Mouse (Mus musculus) cortical plate, adult 2 months (tissue): ENCODE data around the gene Oxsr1.

Source experiments
- CTCF ChIP-seq: fragments of 200-500 bp; IDR thresholded peaks from 2 replicates; pipeline ENCODE4 v1.5.1; 2011; ENCODE audit warnings: mild to moderate bottlenecking, control low read depth, low read length; ENCODE audit not compliant: insufficient read depth; ENCODE audit errors: extremely low read depth
- POLR2A ChIP-seq: fragments of 200-500 bp; IDR thresholded peaks from 2 replicates; pipeline ENCODE4 v1.6.1; 2011; ENCODE audit warnings: mild to moderate bottlenecking, low read length, control low read depth; ENCODE audit not compliant: insufficient read depth; ENCODE audit errors: extremely low read depth

- no peak for TF ChIP-seq CTCF
- TF ChIP-seq POLR2A: no peak
Observed at GRCm38 (mm10) chr9:119214601-119215000, 107.6 kb downstream of the Oxsr1 start.
